In the genomic region with DNA sequence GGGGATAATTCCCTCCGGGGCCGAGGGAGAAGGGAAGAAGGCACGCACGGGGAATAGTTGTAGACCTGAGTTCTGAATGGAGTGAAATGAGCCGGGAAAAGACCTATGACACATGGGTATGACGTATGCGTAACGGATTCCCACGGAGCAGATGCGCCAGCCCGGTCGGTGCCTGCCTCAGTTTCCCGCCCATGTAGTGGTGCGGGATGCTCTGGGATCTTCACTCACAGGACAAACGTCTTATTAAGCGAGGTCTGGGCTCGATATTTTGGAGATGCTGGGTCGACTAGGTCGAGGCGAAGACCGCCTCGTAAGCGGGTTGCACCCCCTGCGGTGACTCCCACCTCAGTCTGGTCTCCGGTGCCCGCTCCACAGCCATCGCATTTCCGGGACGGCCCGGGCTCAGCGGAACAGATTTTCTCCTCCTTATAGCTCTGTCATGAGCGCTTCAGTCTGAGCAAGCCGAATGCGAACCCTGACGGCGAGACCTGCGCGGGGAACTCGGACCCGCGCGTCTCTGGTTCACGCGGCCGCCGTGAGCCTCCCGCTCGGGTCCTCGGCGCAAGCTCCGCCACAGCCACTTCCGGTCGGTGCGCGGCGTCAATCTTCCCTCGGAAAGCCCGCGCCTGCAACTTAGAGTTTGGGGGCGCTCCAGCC, we compare ENCODE assay signal across 8 mouse cellular contexts. TPM values are rescaled to one million over a fixed set of nuclear protein-coding genes. Genes with fewer than 3 reads are reported as not detected.
DNase-seq lines count a peak whose midpoint lies in the region; ATAC-seq and TF ChIP-seq lines count a peak whose summit lies in the region.

Gene Zdhhc6, minus strand, starts transcription at position 581 of the 657 bp plus-strand sequence.

- H3K27me3 ChIP-seq in C2C12 (ENCODE audit: control insufficient read depth, insufficient read depth, insufficient read length), result no peaks in the 10 kb centered on the region
- H3K27me3 ChIP-seq in heart, embryonic 11.5 days (ENCODE audit: control insufficient read depth, insufficient read depth, low read length), result no peaks in the 10 kb centered on the region
- H3K27me3 ChIP-seq in kidney, embryonic 15.5 days, result no peaks in the 10 kb centered on the region
- no peaks in the 10 kb centered on the region for H3K27me3 ChIP-seq in limb, embryonic 13.5 days
- no peaks in the 10 kb centered on the region for H3K27me3 ChIP-seq in midbrain, embryonic 15.5 days (replicated peaks)
- H3K27me3 ChIP-seq in stomach, embryonic 14.5 days (ENCODE audit: control insufficient read depth, insufficient read depth, low read length), result no peaks in the 10 kb centered on the region

- peaks cover 28% of the 10 kb centered on the region for H3K36me3 ChIP-seq in C2C12 (ENCODE audit: control insufficient read depth, insufficient read depth)
- H3K36me3 ChIP-seq in heart, embryonic 11.5 days (ENCODE audit: control insufficient read depth, insufficient read depth, low read length), result peaks cover 6% of the 10 kb centered on the region; the same call in 1 of the 2 replicates
- peaks cover 24% of the 10 kb centered on the region for H3K36me3 ChIP-seq in kidney, embryonic 15.5 days
- H3K36me3 ChIP-seq in limb, embryonic 13.5 days, result peaks cover 19% of the 10 kb centered on the region
- H3K36me3 ChIP-seq in midbrain, embryonic 15.5 days (replicated peaks), result peaks cover 10% of the 10 kb centered on the region; the same call in 1 of the 2 replicates
- peaks cover 11% of the 10 kb centered on the region for H3K36me3 ChIP-seq in stomach, embryonic 14.5 days (ENCODE audit: control insufficient read depth, insufficient read depth, low read length)

- peaks cover 33% of the 10 kb centered on the region for H3K79me3 ChIP-seq in C2C12 (ENCODE audit: low read depth)

- peak; percentile 94 for TF ChIP-seq POLR2A in brain, embryonic 14.5 days (IDR thresholded peaks at IDR 0.05; ENCODE audit: borderline replicate concordance, extremely low read depth, insufficient read depth, insufficient read length, poor library complexity, severe bottlenecking)

- H3K9ac ChIP-seq in heart, embryonic 11.5 days (ENCODE audit: low read depth, low read length), result peak within 1 kb of the TSS; percentile 85
- peak within 1 kb of the TSS; percentile 87 for H3K9ac ChIP-seq in kidney, embryonic 15.5 days
- H3K9ac ChIP-seq in limb, embryonic 13.5 days, result peak within 1 kb of the TSS; percentile 90
- H3K9ac ChIP-seq in midbrain, embryonic 15.5 days, result peak within 1 kb of the TSS; percentile 83
- H3K9ac ChIP-seq in stomach, embryonic 14.5 days (replicated peaks; ENCODE audit: low read depth, low read length), result peak within 1 kb of the TSS; percentile 60

- DNase-seq in brain, embryonic 14.5 days (ENCODE audit: low read depth), result no peak

- H3ac ChIP-seq in C2C12 (ENCODE audit: control insufficient read depth, insufficient read length, low read depth), result peak within 1 kb of the TSS; percentile 89

- H3K4me3 ChIP-seq in C2C12 (ENCODE audit: insufficient read depth, poor library complexity, severe bottlenecking), result peak within 1 kb of the TSS; percentile 98
- H3K4me3 ChIP-seq in heart, embryonic 11.5 days (ENCODE audit: low read depth, low read length), result peak within 1 kb of the TSS; percentile 73
- H3K4me3 ChIP-seq in kidney, embryonic 15.5 days (replicated peaks), result peak within 1 kb of the TSS; percentile 82
- peak within 1 kb of the TSS; percentile 80 for H3K4me3 ChIP-seq in limb, embryonic 13.5 days
- peak within 1 kb of the TSS; percentile 98 for H3K4me3 ChIP-seq in midbrain, embryonic 15.5 days
- H3K4me3 ChIP-seq in stomach, embryonic 14.5 days (ENCODE audit: low read depth, low read length), result peak within 1 kb of the TSS; percentile 76

- H3K9me3 ChIP-seq in heart, embryonic 11.5 days (replicated peaks; ENCODE audit: control insufficient read depth, low read length), result no peaks in the 10 kb centered on the region
- H3K9me3 ChIP-seq in kidney, embryonic 15.5 days (replicated peaks), result no peaks in the 10 kb centered on the region
- H3K9me3 ChIP-seq in limb, embryonic 13.5 days, result no peaks in the 10 kb centered on the region
- H3K9me3 ChIP-seq in midbrain, embryonic 15.5 days, result no peaks in the 10 kb centered on the region
- no peaks in the 10 kb centered on the region for H3K9me3 ChIP-seq in stomach, embryonic 14.5 days (ENCODE audit: control insufficient read depth, low read depth, low read length)

- no peak for TF ChIP-seq CTCF in C2C12 (IDR thresholded peaks at IDR 0.05; ENCODE audit: control insufficient read depth, insufficient read depth, insufficient read length)
- TF ChIP-seq CTCF in brain, embryonic 14.5 days (IDR thresholded peaks at IDR 0.05; ENCODE audit: borderline replicate concordance, extremely low read depth, insufficient read depth, insufficient read length), result no peak

- 0 out of 2 replicates have a peak, but pooled peaks cover 6% of the 10 kb centered on the region for H3K4me1 ChIP-seq in heart, embryonic 11.5 days (ENCODE audit: control insufficient read depth, insufficient read depth, low read length)
- peaks cover 34% of the 10 kb centered on the region for H3K4me1 ChIP-seq in kidney, embryonic 15.5 days
- peaks cover 32% of the 10 kb centered on the region for H3K4me1 ChIP-seq in limb, embryonic 13.5 days
- H3K4me1 ChIP-seq in midbrain, embryonic 15.5 days, result peaks cover 36% of the 10 kb centered on the region
- peaks cover 10% of the 10 kb centered on the region for H3K4me1 ChIP-seq in stomach, embryonic 14.5 days (ENCODE audit: control insufficient read depth, insufficient read depth, low read length)

- peak within 1 kb of the TSS; percentile 87 for H3K4me2 ChIP-seq in heart, embryonic 11.5 days
- peak within 1 kb of the TSS; percentile 83 for H3K4me2 ChIP-seq in kidney, embryonic 15.5 days
- H3K4me2 ChIP-seq in limb, embryonic 13.5 days (replicated peaks), result peak within 1 kb of the TSS; percentile 89
- peak within 1 kb of the TSS; percentile 92 for H3K4me2 ChIP-seq in midbrain, embryonic 15.5 days
- peak within 1 kb of the TSS; percentile 91 for H3K4me2 ChIP-seq in stomach, embryonic 14.5 days (replicated peaks; ENCODE audit: low read depth, low read length)

- peak within 1 kb of the TSS; percentile 75 for H3K27ac ChIP-seq in heart, embryonic 11.5 days (ENCODE audit: low read depth, low read length)
- peak within 1 kb of the TSS; percentile 92 for H3K27ac ChIP-seq in kidney, embryonic 15.5 days
- peak within 1 kb of the TSS; percentile 83 for H3K27ac ChIP-seq in limb, embryonic 13.5 days
- H3K27ac ChIP-seq in midbrain, embryonic 15.5 days, result peak within 1 kb of the TSS; percentile 86
- H3K27ac ChIP-seq in stomach, embryonic 14.5 days (ENCODE audit: low read length), result peak within 1 kb of the TSS; percentile 86

- peaks cover 75% of the 10 kb centered on the region for H3K79me2 ChIP-seq in C2C12 (ENCODE audit: control insufficient read depth, insufficient read depth)

- WGBS in heart, embryonic 11.5 days (ENCODE audit: insufficient replicate concordance), result under 1% methylated on average over 58 of the region's 60 CpGs
- under 1% methylated on average over 60 of the region's 60 CpGs for WGBS in kidney, embryonic 15.5 days
- under 1% methylated on average over 60 of the region's 60 CpGs for WGBS in limb, embryonic 13.5 days
- under 1% methylated on average over 60 of the region's 60 CpGs for WGBS in midbrain, embryonic 15.5 days
- under 1% methylated on average over 60 of the region's 60 CpGs for WGBS in stomach, embryonic 14.5 days

- peak; percentile 91 for ATAC-seq in erythroid progenitor cell, adult 5-6 weeks (replicated peaks; ENCODE audit: low FRiP score, poor library complexity, severe bottlenecking)
- peak; percentile 71 for ATAC-seq in heart, embryonic 11.5 days (replicated peaks; ENCODE audit: insufficient number of reproducible peaks, low FRiP score, low TSS enrichment)
- ATAC-seq in kidney, embryonic 15.5 days (replicated peaks; ENCODE audit: low FRiP score), result peak; percentile 81
- peak; percentile 76 for ATAC-seq in limb, embryonic 13.5 days (ENCODE audit: low FRiP score, low read depth)
- peak; percentile 87 for ATAC-seq in midbrain, embryonic 15.5 days (replicated peaks)
- ATAC-seq in stomach, embryonic 14.5 days (ENCODE audit: insufficient number of reproducible peaks, insufficient read depth, low FRiP score, low read depth), result peak; percentile 82

TF ChIP-seq in C2C12, 6 proteins besides CTCF, POLR2A, EP300 and RAD21:
- TF ChIP-seq USF1 (IDR thresholded peaks at IDR 0.05; ENCODE audit: low read depth), result no peak
- no peak for TF ChIP-seq FOSL1 (IDR thresholded peaks at IDR 0.05; ENCODE audit: insufficient read depth, low read length, poor library complexity, severe bottlenecking)
- TF ChIP-seq MAX (IDR thresholded peaks at IDR 0.05), result no peak
- no peak for TF ChIP-seq CEBPB (IDR thresholded peaks at IDR 0.05; ENCODE audit: low read depth)
- TF ChIP-seq MYOD1 (IDR thresholded peaks at IDR 0.05; ENCODE audit: control insufficient read depth, insufficient read length, low read depth), result no peak
- no peak for TF ChIP-seq MYOG (IDR thresholded peaks at IDR 0.05; ENCODE audit: control insufficient read depth, extremely low read depth, insufficient read length)

RNA-seq across cellular contexts. Expression of gene Zdhhc6, which starts in this region (rescaled TPM):
- 32.6 TPM for polyA plus RNA-seq in C2C12 (2012; fragmentation: generic; extraction: Trizol)
- polyA plus RNA-seq in brain, embryonic 14.5 days (2012; rRNA removed), result 21.0 and 27.6 TPM in 2 replicates
- 13.8 and 39.6 TPM in 2 replicates for total RNA-seq in erythroid progenitor cell, adult 5-6 weeks (2015; ENCODE audit: low replicate concordance)
- total RNA-seq in erythroid progenitor cell, adult 5-6 weeks (2017; ENCODE audit: low replicate concordance), result 38.4 and 41.1 TPM in 2 replicates
- 76.1 and 82.5 TPM in 2 replicates for polyA plus RNA-seq in heart, embryonic 11.5 days (2014; fragmentation: Nextera tagmentation; extraction: Ambion mirVana)
- 98.6 and 99.7 TPM in 2 replicates for polyA plus RNA-seq in kidney, embryonic 15.5 days (2015; fragmentation: Nextera tagmentation; extraction: Ambion mirVana)
- polyA plus RNA-seq in limb, embryonic 13.5 days (2015; fragmentation: Nextera tagmentation; extraction: Ambion mirVana), result 93.8 and 93.9 TPM in 2 replicates
- polyA plus RNA-seq in midbrain, embryonic 15.5 days (2015; fragmentation: Nextera tagmentation; extraction: Ambion mirVana), result 66.9 and 67.6 TPM in 2 replicates
- polyA plus RNA-seq in stomach, embryonic 14.5 days (2014; fragmentation: Nextera tagmentation; extraction: Ambion mirVana), result 96.2 and 104 TPM in 2 replicates
